Mouse (Mus musculus): Measurements from ENCODE around the gene Ccl3. TPM values are rescaled to one million over a fixed set of nuclear protein-coding genes. Genes with fewer than 3 reads are reported as not detected.

The Ccl3 gene
- polyA plus RNA-seq, 1 experiment from 2014 or later, result 0.33 TPM

- DNase-seq (no peak), ATAC-seq (ENCODE audit: insufficient read depth) (no peak)
- Histone ChIP-seq H3K9ac (no peak overlapping the region), H3K4me2 (no peak overlapping the region), H3K9me3 (ENCODE audit: low read depth, low read length) (no peaks in the 10 kb centered on the region), H3K27ac (ENCODE audit: low read depth) (no peak overlapping the region), H3K4me1 (ENCODE audit: insufficient read depth) (no peaks in the 10 kb centered on the region), H3K27me3 (ENCODE audit: insufficient read depth, low read length) (no peaks in the 10 kb centered on the region), H3K36me3 (ENCODE audit: insufficient read depth) (no peaks in the 10 kb centered on the region), H3K4me3 (ENCODE audit: low read depth, low read length) (no peak overlapping the region)
- 85% methylated on average over 3 of the region's 3 CpGs for WGBS
- no peak for TF ChIP-seq CTCF (IDR thresholded peaks at IDR 0.05; ENCODE audit: low read depth)
These were observed 25.6 kb downstream of the Ccl3 start for GRCm38 (mm10) chr11:83623586-83623985.

DNA sequence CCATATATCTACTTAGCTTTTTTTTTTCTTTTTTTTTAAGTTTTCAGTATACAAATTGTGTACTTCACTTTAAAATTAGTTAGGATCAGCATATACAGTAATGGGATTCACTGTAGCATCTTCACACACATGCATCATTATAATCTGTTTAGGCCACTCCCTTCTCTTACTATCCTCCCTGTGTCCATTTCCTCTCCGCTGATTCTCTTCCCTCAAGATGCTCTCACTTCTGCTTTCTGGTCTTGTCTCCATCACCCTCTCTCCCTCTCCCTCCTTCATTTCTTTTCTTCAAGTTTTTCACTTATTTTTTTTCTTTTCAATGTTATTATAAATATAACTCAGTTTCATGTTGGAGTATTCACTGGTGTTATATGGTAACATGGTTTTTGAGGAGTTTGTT is 30.1 kb downstream of the Ccl3 start:
- 87% methylated on average over 1 of the region's 1 CpGs for WGBS
- H3K36me3 ChIP-seq (ENCODE audit: insufficient read depth), result no peaks in the 10 kb centered on the region
- DNase-seq (no peak), ATAC-seq (ENCODE audit: insufficient read depth) (no peak)
- H3K9ac ChIP-seq, result no peak overlapping the region
- no peak for TF ChIP-seq CTCF (IDR thresholded peaks at IDR 0.05; ENCODE audit: low read depth)
- H3K4me3 ChIP-seq (ENCODE audit: low read depth, low read length), result no peak overlapping the region
- no peaks in the 10 kb centered on the region for H3K27me3 ChIP-seq (ENCODE audit: insufficient read depth, low read length)
- no peak overlapping the region for H3K4me2 ChIP-seq
- no peaks in the 10 kb centered on the region for H3K4me1 ChIP-seq (ENCODE audit: insufficient read depth)
- no peak overlapping the region for H3K27ac ChIP-seq (ENCODE audit: low read depth)
- H3K9me3 ChIP-seq (ENCODE audit: low read depth, low read length), result no peaks in the 10 kb centered on the region

GRCm38 (mm10) chr11:83618238-83618637 is 30.9 kb downstream of the Ccl3 start:
- no peak for TF ChIP-seq CTCF (IDR thresholded peaks at IDR 0.05; ENCODE audit: low read depth)
- 74% methylated on average over 5 of the region's 5 CpGs for WGBS
- H3K9ac ChIP-seq, result no peak overlapping the region

GRCm38 (mm10) chr11:83616586-83616985 is 32.6 kb downstream of the Ccl3 start:
- Histone ChIP-seq H3K9me3 (ENCODE audit: low read depth, low read length) (no peaks in the 10 kb centered on the region), H3K4me3 (ENCODE audit: low read depth, low read length) (no peak overlapping the region), H3K4me2 (no peak overlapping the region), H3K4me1 (ENCODE audit: insufficient read depth) (no peaks in the 10 kb centered on the region), H3K36me3 (ENCODE audit: insufficient read depth) (no peaks in the 10 kb centered on the region), H3K27me3 (ENCODE audit: insufficient read depth, low read length) (no peaks in the 10 kb centered on the region), H3K27ac (ENCODE audit: low read depth) (no peak overlapping the region), H3K9ac (no peak overlapping the region; the same call in 1 of the 2 replicates)
- no peak for TF ChIP-seq CTCF (IDR thresholded peaks at IDR 0.05; ENCODE audit: low read depth)
- 76% methylated on average over 1 of the region's 1 CpGs for WGBS
- ATAC-seq (ENCODE audit: insufficient read depth) (no peak), DNase-seq (no peak)

More at GRCm38 (mm10) chr11:83618238-83618637, 30.9 kb downstream of the Ccl3 start:
- H3K36me3 ChIP-seq (ENCODE audit: insufficient read depth), result no peaks in the 10 kb centered on the region
- ATAC-seq (ENCODE audit: insufficient read depth) (no peak), DNase-seq (no peak)
- H3K4me1 ChIP-seq (ENCODE audit: insufficient read depth), result no peaks in the 10 kb centered on the region
- H3K27ac ChIP-seq (ENCODE audit: low read depth), result no peak overlapping the region
- H3K9me3 ChIP-seq (ENCODE audit: low read depth, low read length), result no peaks in the 10 kb centered on the region
- H3K4me3 ChIP-seq (ENCODE audit: low read depth, low read length), result no peak overlapping the region
- no peak overlapping the region for H3K4me2 ChIP-seq
- no peaks in the 10 kb centered on the region for H3K27me3 ChIP-seq (ENCODE audit: insufficient read depth, low read length)

- DNase-seq (no peak), ATAC-seq (ENCODE audit: insufficient read depth) (no peak)
- Histone ChIP-seq H3K36me3 (ENCODE audit: insufficient read depth) (no peaks in the 10 kb centered on the region), H3K4me3 (ENCODE audit: low read depth, low read length) (no peak overlapping the region), H3K9me3 (ENCODE audit: low read depth, low read length) (no peaks in the 10 kb centered on the region), H3K27me3 (ENCODE audit: insufficient read depth, low read length) (no peaks in the 10 kb centered on the region), H3K4me2 (no peak overlapping the region), H3K9ac (no peak overlapping the region), H3K4me1 (ENCODE audit: insufficient read depth) (no peaks in the 10 kb centered on the region), H3K27ac (ENCODE audit: low read depth) (no peak overlapping the region)
- no peak for TF ChIP-seq CTCF (IDR thresholded peaks at IDR 0.05; ENCODE audit: low read depth)
- WGBS, result 60% methylated on average over 2 of the region's 2 CpGs
These were observed 38.3 kb downstream of the Ccl3 start for GRCm38 (mm10) chr11:83610900-83611299.

DNA sequence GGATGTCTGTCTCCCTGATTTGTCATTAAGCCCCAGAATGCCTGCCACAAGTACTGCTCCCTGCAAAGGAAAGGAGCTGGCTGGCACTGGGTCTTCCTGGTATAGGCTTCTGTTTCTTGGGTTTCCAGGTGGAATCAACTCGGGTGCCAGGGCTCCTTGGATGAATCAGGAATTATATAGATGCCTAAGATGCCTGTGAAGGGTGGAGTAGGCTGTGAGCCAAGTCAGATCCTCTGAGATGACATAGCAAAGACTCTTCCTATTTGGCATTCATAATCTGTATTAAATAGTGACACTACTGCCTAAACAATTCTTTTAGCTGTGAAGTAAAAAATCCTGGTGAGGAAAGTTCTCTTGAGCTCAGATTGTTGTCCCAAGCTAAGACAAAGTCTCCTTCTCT is 42.8 kb downstream of the Ccl3 start:
- WGBS, result 40% methylated on average over 1 of the region's 1 CpGs
- no peak overlapping the region for H3K9ac ChIP-seq

DNA sequence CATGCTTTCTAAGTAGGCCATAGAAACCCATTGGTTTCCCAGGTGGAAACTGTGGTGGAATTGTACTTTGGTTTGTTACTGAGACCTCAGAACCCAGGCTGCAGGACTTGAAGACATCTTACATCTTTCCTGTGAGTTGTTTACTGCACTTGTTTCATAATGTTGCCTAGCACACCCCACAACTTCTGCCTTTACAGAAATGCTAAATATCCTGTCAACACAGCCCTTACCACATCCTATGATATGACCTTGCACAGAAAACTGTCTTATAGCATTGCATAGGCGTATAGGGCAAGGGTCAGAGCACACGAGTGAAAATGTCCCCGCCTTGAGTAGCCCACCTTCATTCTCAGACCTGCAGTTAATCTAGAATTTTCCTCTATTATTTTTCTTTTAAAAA is 43.6 kb downstream of the Ccl3 start:
- no peak for DNase-seq
- Histone ChIP-seq H3K9ac (no peak overlapping the region), H3K36me3 (ENCODE audit: insufficient read depth) (no peaks in the 10 kb centered on the region), H3K4me2 (no peak overlapping the region), H3K27me3 (ENCODE audit: insufficient read depth, low read length) (no peaks in the 10 kb centered on the region), H3K27ac (ENCODE audit: low read depth) (no peak overlapping the region), H3K4me3 (ENCODE audit: low read depth, low read length) (no peak overlapping the region), H3K4me1 (ENCODE audit: insufficient read depth) (no peaks in the 10 kb centered on the region), H3K9me3 (ENCODE audit: low read depth, low read length) (no peaks in the 10 kb centered on the region)
- TF ChIP-seq CTCF (IDR thresholded peaks at IDR 0.05; ENCODE audit: low read depth), result no peak
- 90% methylated on average over 3 of the region's 3 CpGs for WGBS
- no peak for ATAC-seq (ENCODE audit: insufficient read depth)

More for the DNA sequence above, 42.8 kb downstream of the Ccl3 start:
- H3K36me3 ChIP-seq (ENCODE audit: insufficient read depth), result no peaks in the 10 kb centered on the region
- no peak overlapping the region for H3K27ac ChIP-seq (ENCODE audit: low read depth)
- no peaks in the 10 kb centered on the region for H3K27me3 ChIP-seq (ENCODE audit: insufficient read depth, low read length)
- H3K4me1 ChIP-seq (ENCODE audit: insufficient read depth), result no peaks in the 10 kb centered on the region
- H3K9me3 ChIP-seq (ENCODE audit: low read depth, low read length), result no peaks in the 10 kb centered on the region
- no peak overlapping the region for H3K4me2 ChIP-seq
- no peak overlapping the region for H3K4me3 ChIP-seq (ENCODE audit: low read depth, low read length)
- ATAC-seq (ENCODE audit: insufficient read depth), result no peak
- no peak for DNase-seq
- TF ChIP-seq CTCF (IDR thresholded peaks at IDR 0.05; ENCODE audit: low read depth), result no peak

DNA sequence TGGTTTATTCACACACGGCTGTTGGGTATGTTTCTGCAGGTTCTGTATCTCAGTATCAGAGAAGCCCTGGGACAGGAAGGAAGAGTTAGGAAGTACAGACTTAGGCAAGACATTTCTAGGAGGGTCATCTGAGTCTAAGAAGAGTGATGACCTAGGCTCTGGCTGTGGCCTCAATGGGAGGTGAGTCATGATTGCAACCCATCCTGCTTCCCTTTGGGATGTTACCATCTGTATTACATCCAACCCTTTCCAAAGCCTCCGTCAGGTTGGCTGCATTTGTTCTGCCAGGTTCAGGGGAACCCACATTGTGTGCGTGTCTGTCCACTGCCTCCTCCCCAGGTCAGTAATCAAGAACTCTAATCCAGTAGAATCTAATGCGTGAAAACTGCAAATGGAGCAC is 44.5 kb downstream of the Ccl3 start:
- Histone ChIP-seq H3K9me3 (ENCODE audit: low read depth, low read length) (no peaks in the 10 kb centered on the region), H3K4me1 (ENCODE audit: insufficient read depth) (no peaks in the 10 kb centered on the region), H3K4me3 (ENCODE audit: low read depth, low read length) (no peak overlapping the region), H3K9ac (no peak overlapping the region), H3K27ac (ENCODE audit: low read depth) (no peak overlapping the region), H3K36me3 (ENCODE audit: insufficient read depth) (no peaks in the 10 kb centered on the region), H3K27me3 (ENCODE audit: insufficient read depth, low read length) (no peaks in the 10 kb centered on the region), H3K4me2 (no peak overlapping the region)
- ATAC-seq (ENCODE audit: insufficient read depth) (no peak), DNase-seq (no peak)
- WGBS, result 93% methylated on average over 4 of the region's 4 CpGs
- TF ChIP-seq CTCF (IDR thresholded peaks at IDR 0.05; ENCODE audit: low read depth), result no peak

Data from lung, embryonic 14.5 days (tissue).